Mouse (Mus musculus): ENCODE data around the gene Pym1.

Gene Pym1

GRCm38 (mm10) chr10:128745946-128746613, 1.6 kb upstream of the Pym1 start:
- peak; percentile 22 for DNase-seq

- no peak for DNase-seq
Observed at GRCm38 (mm10) chr10:128746972-128747645, 580 bp upstream of the Pym1 start.

DNA sequence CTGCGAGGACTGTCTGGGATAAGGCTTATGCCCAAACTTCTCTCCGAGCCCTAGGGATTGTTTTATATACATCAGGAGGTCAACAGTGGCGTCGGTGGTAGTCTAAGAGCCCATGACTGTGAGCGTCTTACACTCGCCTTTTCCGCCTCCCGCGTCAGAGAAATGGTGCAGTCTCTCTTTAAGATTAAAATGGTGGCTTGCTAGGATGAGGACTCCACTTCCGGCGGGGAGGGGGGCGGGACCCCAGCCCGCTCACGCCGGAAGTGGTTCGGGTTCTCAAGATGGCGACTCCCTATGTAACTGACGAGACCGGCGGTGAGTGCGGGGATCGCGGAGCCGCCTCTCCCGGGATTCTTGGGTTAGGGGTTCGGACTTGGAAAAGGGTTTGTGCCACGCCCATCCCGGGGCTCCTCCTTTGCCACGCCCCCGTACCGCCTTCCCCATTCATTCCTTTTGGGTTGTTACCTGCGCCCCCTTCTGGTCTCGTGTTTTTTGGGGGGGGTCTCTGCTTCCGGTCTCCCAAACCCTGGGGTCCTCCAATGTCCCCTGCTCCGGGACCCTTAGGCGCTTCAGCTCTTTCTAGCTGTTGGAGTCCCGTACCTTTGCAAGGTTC, 669 bp downstream of the Pym1 start:
- peak; percentile 80 for DNase-seq

DNA sequence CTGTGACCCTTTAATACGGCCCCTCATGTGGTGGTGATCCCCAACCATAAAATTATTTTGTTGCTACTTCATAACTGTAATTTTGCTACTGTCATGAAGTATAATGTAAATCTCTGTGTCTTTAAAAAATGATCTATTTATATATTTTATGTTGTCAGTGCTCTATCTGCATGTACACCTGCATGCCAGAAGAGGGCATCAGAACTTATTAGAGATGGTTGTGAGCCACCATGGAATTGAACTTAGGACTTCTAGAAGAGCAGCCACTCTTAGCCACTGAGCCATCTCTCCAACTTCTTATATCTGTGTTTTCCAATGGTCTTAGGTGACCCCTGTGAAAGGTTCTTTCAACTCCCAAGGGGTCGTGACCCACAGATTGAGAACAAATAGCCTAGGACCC, 25.2 kb downstream of the Pym1 start:
- DNase-seq, result peak; percentile 24

DNA sequence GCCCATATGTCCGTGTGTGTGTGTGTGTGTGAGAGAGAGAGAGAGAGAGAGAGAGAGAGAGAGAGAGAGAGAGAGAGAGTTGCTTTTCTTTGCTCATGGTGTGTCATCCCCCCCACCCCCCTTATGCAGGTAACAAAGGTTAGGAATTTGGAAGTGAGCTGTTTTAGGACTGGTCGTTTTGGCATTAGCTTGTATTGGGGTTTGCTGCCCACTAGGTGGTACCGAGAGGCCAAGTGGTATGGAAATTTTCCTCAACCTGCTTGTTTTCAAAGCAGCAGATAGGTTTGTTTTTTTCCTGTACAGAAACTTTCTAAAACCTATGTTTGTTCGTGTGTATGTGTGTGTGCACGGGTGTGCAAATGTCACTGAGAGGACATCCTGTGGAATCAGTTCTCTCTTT, 26.0 kb downstream of the Pym1 start:
- no peak for DNase-seq

GRCm38 (mm10) chr10:128778441-128778840, 30.8 kb downstream of the Pym1 start:
- no peak for DNase-seq

DNA sequence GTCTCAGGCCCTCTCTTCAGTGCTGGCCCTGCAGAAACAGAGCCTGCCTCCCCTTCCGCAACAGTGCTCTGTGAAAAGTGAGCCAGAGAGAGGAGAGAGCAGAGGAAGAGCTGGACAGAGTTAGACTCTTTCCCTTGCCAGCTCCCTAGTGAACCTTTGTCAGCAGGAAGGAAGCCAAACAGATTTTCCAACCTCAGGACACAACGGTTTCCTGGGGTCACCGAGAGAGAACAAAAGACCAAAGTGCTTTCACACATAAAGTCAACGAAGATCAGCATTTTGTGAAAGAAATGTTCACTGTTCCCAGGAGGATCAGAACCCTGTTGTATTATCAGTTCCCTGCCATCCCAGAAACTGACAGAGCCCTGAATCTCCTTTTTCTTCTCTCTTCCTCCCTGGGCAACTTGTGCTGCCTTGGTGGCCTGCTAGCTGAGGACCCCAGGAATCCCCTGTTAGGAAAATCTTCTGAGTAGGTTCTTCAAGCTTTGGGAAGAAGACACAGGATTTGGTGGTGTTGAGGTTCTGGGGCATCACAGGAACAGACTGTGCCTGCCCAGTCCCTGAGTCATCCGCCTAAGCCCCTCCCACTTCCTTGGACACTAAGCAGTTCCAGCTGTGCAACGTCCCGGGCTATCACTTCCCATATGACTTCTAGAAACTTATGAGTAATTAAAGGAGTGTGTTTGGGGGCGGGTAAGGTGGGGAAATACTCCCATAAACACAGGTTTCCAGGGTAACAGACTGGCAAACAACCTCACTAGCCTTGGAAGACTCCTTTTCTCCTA, 31.5 kb downstream of the Pym1 start:
- peak; percentile 84 for DNase-seq

GRCm38 (mm10) chr10:128780200-128780599, 32.5 kb downstream of the Pym1 start:
- DNase-seq, result no peak

DNA sequence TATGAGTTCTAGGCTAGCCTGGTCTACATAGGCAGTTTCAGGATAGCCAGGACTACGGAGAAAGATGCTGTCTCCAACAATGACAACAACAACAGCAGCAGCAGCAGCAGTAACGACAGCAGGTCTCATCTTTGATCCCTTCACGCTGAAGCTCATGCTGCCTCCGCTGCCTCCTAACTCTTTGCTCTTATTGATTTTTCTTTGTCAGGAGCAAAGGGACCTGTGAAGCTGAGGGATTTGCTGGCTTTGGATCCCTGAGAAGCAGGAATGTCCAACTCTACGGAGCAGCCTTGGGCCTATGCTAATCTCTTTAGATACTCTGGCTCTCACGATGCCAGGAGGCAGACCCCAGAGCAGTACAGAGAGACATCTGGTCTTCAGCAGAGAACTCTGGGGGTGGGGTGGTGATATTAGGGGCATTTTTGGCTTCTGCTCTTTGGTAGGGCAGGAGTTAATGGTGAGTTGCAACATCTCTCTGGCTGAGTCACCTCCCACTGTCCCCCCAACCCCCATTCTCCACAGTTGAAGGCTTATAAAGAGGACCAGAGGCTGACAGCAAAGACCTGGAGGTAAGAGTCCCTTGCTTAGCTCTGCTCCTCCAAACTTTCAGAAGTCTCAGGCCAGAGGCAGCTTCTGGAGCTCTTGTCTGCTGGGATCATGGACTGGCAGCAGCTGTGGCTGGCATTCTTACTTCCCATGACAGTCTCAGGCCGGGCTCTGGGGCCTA, 42.9 kb downstream of the Pym1 start, which contains the start of gene Mmp19:
Gene Mmp19, plus strand, starts transcription at position 513 of the 727 bp plus-strand sequence.
- no peak for DNase-seq

DNA sequence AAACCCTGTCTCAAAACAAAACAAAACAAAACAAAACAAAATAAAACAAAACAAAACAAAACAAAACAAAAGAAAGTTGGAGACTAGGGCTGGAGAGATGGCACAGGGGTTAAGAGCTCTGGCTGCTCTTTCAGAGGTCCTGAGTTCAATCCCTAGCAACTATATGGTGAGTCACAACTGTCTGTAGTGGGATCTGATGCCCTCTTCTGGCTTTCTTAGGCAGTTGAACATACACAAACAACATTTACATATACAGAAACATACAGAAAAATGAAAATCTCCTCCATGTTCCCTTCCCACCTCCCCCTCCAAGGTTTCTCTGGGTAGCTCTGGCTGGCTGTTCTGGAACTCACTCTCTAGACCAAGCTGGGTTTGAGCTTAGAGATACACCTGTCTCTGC, 44.4 kb downstream of the Pym1 start:
- DNase-seq, result no peak

DNA sequence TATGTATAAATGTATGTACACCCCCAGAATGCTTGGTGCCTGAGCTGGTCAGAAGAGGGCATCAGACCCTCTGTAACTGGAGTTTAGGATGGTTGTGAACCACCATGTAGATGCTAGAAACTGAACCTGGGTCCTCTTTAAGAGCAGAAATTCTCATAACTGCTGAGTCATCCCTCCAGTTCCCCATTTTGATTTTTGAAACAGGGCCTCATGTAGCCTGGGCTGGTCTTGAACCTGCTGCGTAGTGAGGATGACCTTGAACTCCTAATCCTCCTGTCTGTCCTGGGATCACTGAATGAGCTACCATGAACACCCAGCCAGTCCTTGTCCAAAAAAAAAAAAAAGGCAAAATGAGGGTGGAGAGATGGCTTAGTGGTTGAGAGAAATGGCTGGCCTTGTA, 45.6 kb downstream of the Pym1 start:
- no peak for DNase-seq

DNA sequence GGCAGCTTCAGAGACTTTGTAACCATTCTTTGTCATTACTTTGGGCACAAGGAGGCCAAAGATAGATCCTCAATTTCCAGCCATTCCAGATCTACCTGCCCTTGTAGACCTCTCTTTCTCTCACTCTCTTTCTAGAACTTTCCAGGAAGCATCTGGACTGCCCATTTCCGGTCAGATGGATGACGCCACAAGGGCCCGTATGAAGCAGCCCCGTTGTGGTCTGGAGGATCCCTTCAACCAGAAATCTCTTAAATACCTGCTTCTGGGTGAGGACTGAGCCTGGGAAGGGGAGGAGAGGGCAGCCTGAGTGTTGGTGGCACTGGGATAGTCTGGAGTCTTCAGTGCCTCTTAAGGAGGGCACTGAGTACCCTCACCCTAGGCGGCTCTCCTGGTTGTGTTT, 46.7 kb downstream of the Pym1 start:
- DNase-seq, result no peak

DNA sequence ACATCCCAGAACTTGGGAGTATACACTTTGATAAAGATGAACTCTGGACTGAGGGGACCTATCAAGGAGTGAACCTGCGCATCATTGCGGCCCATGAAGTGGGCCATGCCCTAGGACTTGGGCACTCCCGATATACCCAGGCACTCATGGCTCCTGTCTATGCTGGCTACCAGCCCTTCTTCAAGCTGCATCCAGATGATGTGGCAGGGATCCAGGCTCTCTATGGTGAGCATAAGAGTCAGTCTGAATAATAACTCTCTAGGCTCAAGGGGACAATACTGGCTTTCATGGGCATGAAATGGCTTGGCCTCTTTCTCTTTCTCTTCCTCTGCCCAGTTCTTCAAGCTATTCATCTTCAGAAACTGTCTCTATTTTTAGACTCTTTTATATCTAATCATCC, 47.9 kb downstream of the Pym1 start:
- no peak for DNase-seq

DNA sequence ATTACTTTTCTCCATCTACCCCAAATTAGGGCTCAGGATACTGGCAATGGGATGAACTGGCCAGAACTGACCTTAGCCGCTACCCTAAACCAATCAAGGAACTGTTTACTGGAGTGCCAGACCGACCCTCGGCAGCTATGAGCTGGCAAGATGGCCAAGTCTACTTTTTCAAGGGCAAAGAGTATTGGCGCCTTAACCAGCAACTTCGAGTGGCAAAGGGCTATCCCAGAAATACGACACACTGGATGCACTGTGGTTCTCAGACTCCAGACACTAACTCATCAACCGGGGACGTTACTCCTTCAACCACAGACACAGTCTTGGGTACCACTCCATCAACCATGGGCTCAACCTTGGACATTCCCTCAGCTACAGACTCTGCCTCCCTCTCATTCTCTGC, 51.0 kb downstream of the Pym1 start:
- DNase-seq, result no peak

DNA sequence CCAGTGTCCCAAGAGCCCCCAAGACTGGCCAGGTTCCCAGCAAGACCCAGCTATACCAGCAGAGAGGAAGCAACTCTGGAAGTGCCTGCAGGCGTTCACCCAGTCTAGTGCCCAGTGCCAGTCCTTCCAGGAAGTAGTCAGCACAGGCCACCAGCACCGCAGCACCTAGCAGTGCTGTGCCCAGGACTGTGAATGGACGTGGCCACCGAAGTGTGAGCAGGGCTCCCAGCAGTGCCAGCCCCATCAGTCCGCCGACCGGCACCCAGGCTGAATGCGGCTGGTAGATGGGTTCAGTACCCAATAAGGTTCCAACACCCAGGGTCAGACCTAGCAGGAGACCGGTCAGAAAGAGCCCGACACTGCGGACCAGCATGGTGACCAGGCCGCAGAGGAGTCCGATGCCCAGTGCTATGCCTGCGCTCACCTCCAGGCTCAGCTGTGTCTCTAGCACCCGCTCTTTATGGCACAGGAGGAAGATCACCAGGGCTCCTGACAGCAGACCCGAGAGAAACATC, 54.3 kb downstream of the Pym1 start:
- no peak for DNase-seq

DNA sequence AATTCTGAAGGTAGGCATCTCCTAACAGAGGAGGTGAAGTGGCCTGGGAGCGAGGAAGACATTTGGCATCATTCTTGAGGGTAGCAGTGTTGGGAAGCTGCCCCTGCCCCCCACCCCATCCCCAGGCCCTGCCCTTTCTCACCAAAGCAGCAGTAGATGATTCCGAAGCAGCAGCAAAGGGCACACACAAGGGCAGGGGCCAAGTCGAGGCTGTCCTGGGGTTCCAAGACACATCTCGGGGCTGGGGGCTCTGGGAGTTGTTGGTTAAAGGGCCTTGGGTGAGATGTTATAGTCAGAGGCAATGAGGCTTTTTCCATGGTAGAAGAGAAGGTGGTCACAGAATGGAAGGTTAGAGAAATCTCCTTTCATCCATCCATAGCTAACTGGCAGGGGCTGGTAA, 55.3 kb downstream of the Pym1 start:
- no peak for DNase-seq

GRCm38 (mm10) chr10:128803361-128803760, 55.7 kb downstream of the Pym1 start:
- no peak for DNase-seq

GRCm38 (mm10) chr10:128803771-128804270, 56.1 kb downstream of the Pym1 start, which contains the start of gene Dnajc14:
Gene Dnajc14 (plus strand): TSS chr10:128804062.
- peak; percentile 50 for DNase-seq

GRCm38 (mm10) chr10:128804271-128805091, 56.8 kb downstream of the Pym1 start, which contains the start of gene Tmem198b:
Gene Tmem198b (minus strand): TSS chr10:128804370.
- DNase-seq, result peak; percentile 67

DNA sequence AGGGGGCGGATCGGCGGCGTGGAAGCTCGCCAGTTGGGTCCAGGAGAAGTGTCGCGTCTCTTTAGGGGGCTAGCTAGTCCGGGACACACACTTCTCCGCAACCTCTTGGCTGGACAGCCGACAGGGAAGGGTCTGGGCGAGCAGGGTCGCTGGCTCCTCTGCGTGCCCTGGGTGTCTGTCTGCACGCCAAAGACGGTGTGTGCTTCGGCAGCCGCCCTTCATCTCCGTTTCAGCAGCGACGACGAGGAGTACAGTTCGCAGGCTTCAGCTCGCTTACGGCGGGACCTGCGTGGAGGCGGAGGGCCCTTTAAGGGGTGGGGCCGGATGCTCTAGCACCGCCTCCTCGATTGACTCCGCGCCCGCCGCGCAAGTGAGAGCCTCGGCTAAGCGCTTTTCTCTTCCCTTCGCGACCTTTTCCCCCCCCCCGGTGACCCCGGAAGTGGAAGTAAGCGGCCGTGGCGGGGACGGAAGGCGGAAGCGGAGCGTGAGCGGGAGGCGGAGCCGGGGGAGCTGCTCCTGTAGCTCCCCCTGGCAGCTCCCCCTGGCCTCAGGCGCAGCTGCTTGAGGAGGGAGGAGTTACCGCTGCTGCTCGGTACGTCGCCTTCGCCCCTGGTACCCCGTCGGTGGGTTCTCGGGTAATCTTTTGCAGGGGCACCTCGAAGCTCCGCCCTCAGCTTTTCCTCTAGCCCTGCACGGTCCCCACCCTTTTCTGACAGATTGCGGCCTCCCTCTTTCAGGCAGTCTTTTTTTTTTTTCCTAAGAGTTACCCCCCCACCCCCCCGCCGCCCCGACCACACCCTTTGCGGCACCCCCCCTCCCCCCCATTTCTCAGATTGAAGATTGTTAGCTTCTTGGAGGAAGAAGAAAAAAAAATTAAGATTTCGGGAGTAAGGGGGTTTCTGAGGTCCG, 57.7 kb downstream of the Pym1 start:
- DNase-seq, result peak; percentile 96
